Mouse (Mus musculus) embryonic facial prominence, embryonic 14.5 days (tissue): ENCODE measurements around the gene Ets1. TPM values are rescaled to one million over a fixed set of nuclear protein-coding genes. Genes with fewer than 3 reads are reported as not detected.

Experiments
- ATAC-seq: fragments of 200-750 bp; cut with Nextera tagmentation; 2 replicates; pipeline ENCODE4 v1.8.0; 2017; ENCODE audit warnings: low read depth, moderate number of reproducible peaks, moderate TSS enrichment
- DNase-seq: peaks from one replicate; pipeline ENCODE4 v3.0.0-alpha.2; 2015; ENCODE audit warnings: low spot score
- H3K27ac ChIP-seq: fragments of 300-500 bp; sonication (generic); replicated peaks from 2 replicates; pipeline ENCODE4 v1.5.1; 2014; ENCODE audit warnings: low read depth, mild to moderate bottlenecking, low read length, moderate library complexity
- H3K27me3 ChIP-seq: fragments of 300-500 bp; sonication (generic); replicated peaks from 2 replicates; pipeline ENCODE4 v1.6.1; 2014; ENCODE audit warnings: low read length; ENCODE audit not compliant: control insufficient read depth, insufficient read depth
- H3K36me3 ChIP-seq: fragments of 300-500 bp; sonication (generic); 2 replicates; pipeline ENCODE4 v1.6.1; 2014; ENCODE audit warnings: low read length, mixed read lengths; ENCODE audit not compliant: control insufficient read depth, insufficient read depth
- H3K4me1 ChIP-seq: fragments of 300-500 bp; sonication (generic); 2 replicates; pipeline ENCODE4 v1.6.1; 2014; ENCODE audit warnings: antibody characterized with exemption, low read length; ENCODE audit not compliant: control insufficient read depth, insufficient read depth
- H3K4me2 ChIP-seq: fragments of 300-500 bp; sonication (generic); 2 replicates; pipeline ENCODE4 v1.6.1; 2014; ENCODE audit warnings: low read depth, mild to moderate bottlenecking, low read length, moderate library complexity, mixed read lengths
- H3K4me3 ChIP-seq: fragments of 300-500 bp; sonication (generic); 2 replicates; pipeline ENCODE4 v1.5.1; 2014; ENCODE audit warnings: low read depth, mild to moderate bottlenecking, low read length
- H3K9ac ChIP-seq: fragments of 300-500 bp; sonication (generic); 2 replicates; pipeline ENCODE4 v1.6.1; 2014; ENCODE audit warnings: low read depth, mild to moderate bottlenecking, low read length, moderate library complexity, mixed read lengths
- H3K9me3 ChIP-seq: fragments of 300-500 bp; sonication (generic); 2 replicates; pipeline ENCODE4 v1.6.1; 2016; ENCODE audit warnings: low read length; ENCODE audit not compliant: control insufficient read depth
- WGBS: fragments of 180-500 bp; shearing (Covaris S2); extraction: QIAGEN DNeasy Blood & Tissue Kit; methylation state at CpG from one replicate; pipeline ENCODE4 v1.1.7; 2014; 5-methylcytosine and 5-hydroxymethylcytosine counted together
- polyA plus RNA-seq: library from polyadenylated mRNA; unstranded; fragments of >200 nt; fragmentation: Nextera tagmentation; extraction: Ambion mirVana; gene quantifications from 2 replicates; pipeline ENCODE4 v1.2.1, GENCODE M21; 2014

The Ets1 gene
- polyA plus RNA-seq, 1 experiment from 2014 or later = 32.7 TPM

DNA sequence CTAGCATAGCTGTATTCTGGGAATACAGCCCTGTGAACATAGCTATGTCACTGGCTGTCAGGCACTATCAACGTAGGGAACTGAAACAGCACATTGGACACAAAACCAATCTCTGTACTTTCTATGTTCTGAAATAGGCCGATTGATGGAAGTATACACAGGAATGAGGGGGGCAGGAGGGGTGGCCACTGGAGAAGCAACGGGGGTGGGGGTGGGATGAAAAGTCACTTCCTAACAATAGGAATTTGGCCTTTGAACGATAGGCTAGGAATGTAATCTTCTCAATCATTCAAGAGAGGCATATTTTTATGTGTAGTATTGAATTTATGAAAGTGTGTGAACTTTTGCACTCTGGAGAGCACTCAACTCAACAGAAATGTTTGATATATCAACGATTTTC lies 12.3 kb downstream of the Ets1 start:
- H3K4me3 ChIP-seq = no peak overlapping the region
- no peaks in the 10 kb centered on the region for H3K9me3 ChIP-seq
- 0 out of 2 replicates have a peak, but pooled peaks cover 3% of the 10 kb centered on the region for H3K27me3 ChIP-seq
- 67% methylated on average over 5 of the region's 5 CpGs for WGBS
- H3K4me2 ChIP-seq = no peak overlapping the region
- peaks cover 16% of the 10 kb centered on the region for H3K4me1 ChIP-seq
- no peak overlapping the region for H3K27ac ChIP-seq
- H3K9ac ChIP-seq = no peak overlapping the region
- no peaks in the 10 kb centered on the region for H3K36me3 ChIP-seq
- no peak for DNase-seq
- ATAC-seq = no peak

- H3K4me3 ChIP-seq = no peak overlapping the region
- no peak overlapping the region for H3K9ac ChIP-seq
- peaks cover 16% of the 10 kb centered on the region for H3K4me1 ChIP-seq
- no peak for ATAC-seq
- WGBS = 74% methylated on average over 3 of the region's 3 CpGs
- no peaks in the 10 kb centered on the region for H3K9me3 ChIP-seq
- H3K27me3 ChIP-seq = 0 out of 2 replicates have a peak, but pooled peaks cover 3% of the 10 kb centered on the region
- DNase-seq = no peak
- H3K36me3 ChIP-seq = no peaks in the 10 kb centered on the region
- no peak overlapping the region for H3K27ac ChIP-seq
- no peak overlapping the region for H3K4me2 ChIP-seq
These were observed 14.7 kb downstream of the Ets1 start for GRCm38 (mm10) chr9:32650738-32651137.

DNA sequence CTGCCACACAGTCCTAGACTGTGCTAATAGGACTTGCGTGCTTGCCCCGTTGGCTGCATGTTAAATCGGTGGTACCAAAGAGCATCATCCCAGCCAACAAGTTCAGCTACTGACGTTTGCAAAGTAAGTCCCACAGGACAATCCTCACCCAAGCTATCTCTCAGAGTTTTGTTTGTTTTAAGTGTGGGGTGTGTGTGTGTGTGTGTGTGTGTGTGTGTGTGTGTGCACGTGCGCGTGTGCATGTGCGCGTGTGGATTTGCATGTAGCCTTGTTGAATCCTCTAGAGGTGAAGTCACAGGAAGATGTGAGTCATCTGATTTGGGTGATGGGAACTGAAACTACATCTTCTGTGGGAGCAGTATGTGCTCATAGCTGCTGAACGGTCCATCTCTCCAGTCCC lies 16.1 kb downstream of the Ets1 start:
- Histone ChIP-seq H3K27me3 (no peaks in the 10 kb centered on the region), H3K36me3 (no peaks in the 10 kb centered on the region), H3K4me1 (peaks cover 5% of the 10 kb centered on the region; the same call in 1 of the 2 replicates), H3K4me3 (no peak overlapping the region), H3K9me3 (no peaks in the 10 kb centered on the region), H3K9ac (no peak overlapping the region), H3K27ac (no peak overlapping the region), H3K4me2 (no peak overlapping the region)
- 89% methylated on average over 10 of the region's 10 CpGs for WGBS
- ATAC-seq (no peak), DNase-seq (no peak)

GRCm38 (mm10) chr9:32654305-32654704 lies 18.3 kb downstream of the Ets1 start:
- DNase-seq (no peak), ATAC-seq (no peak)
- WGBS = 84% methylated on average over 1 of the region's 1 CpGs
- no peaks in the 10 kb centered on the region for H3K36me3 ChIP-seq
- H3K9ac ChIP-seq = no peak overlapping the region
- no peaks in the 10 kb centered on the region for H3K9me3 ChIP-seq
- H3K4me1 ChIP-seq = no peaks in the 10 kb centered on the region
- H3K27ac ChIP-seq = no peak overlapping the region
- no peaks in the 10 kb centered on the region for H3K27me3 ChIP-seq
- H3K4me3 ChIP-seq = no peak overlapping the region
- H3K4me2 ChIP-seq = no peak overlapping the region

GRCm38 (mm10) chr9:32656351-32656844 lies 20.4 kb downstream of the Ets1 start:
- H3K27me3 ChIP-seq = no peaks in the 10 kb centered on the region
- no peak overlapping the region for H3K4me2 ChIP-seq
- WGBS = 73% methylated on average over 5 of the region's 5 CpGs
- peaks cover 3% of the 10 kb centered on the region; the same call in 1 of the 2 replicates for H3K9me3 ChIP-seq
- no peak overlapping the region for H3K27ac ChIP-seq
- ATAC-seq (no peak), DNase-seq (no peak)
- no peak overlapping the region for H3K9ac ChIP-seq
- H3K4me3 ChIP-seq = no peak overlapping the region
- H3K4me1 ChIP-seq = no peaks in the 10 kb centered on the region
- no peaks in the 10 kb centered on the region for H3K36me3 ChIP-seq

GRCm38 (mm10) chr9:32657124-32657523 lies 21.1 kb downstream of the Ets1 start:
- Histone ChIP-seq H3K27me3 (no peaks in the 10 kb centered on the region), H3K4me1 (no peaks in the 10 kb centered on the region), H3K27ac (no peak overlapping the region), H3K9me3 (peaks cover 3% of the 10 kb centered on the region; the same call in 1 of the 2 replicates), H3K9ac (no peak overlapping the region), H3K4me2 (no peak overlapping the region), H3K36me3 (no peaks in the 10 kb centered on the region), H3K4me3 (no peak overlapping the region)
- ATAC-seq (no peak), DNase-seq (no peak)
- WGBS = 38% methylated on average over 2 of the region's 2 CpGs

DNA sequence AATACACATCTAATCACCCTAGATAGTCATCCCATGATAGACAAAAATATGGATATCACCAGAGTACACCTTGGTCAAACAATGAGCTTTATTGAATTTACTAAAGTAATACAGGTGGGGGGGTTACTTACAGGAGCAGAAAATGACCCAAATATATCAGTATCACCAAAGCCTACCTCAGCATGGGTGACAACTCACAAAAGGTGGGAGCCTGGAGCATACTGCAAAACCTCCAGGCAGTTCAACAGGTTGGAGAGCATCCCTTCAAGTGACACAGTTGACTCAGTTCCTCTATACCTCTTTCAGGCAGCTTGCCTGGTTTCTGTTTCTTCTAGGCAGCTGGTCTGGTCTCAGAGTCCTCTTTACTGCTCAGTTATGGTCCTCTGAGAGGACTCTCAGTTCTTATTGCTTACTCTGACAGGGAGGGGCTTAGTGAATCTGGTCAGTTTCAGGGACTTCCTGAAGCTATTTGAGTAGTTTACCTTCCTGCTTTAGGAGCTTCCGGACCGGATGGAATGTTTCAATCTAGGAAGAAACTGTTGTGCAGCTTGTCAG lies 24.5 kb downstream of the Ets1 start:
- peaks cover 3% of the 10 kb centered on the region; the same call in 1 of the 2 replicates for H3K9me3 ChIP-seq
- ATAC-seq = no peak
- H3K36me3 ChIP-seq = no peaks in the 10 kb centered on the region
- no peak overlapping the region for H3K9ac ChIP-seq
- no peaks in the 10 kb centered on the region for H3K4me1 ChIP-seq
- H3K4me2 ChIP-seq = no peak overlapping the region
- no peak overlapping the region for H3K4me3 ChIP-seq
- whole genome bisulfite sequencing = 88% methylated on average over 2 of the region's 2 CpGs
- no peaks in the 10 kb centered on the region for H3K27me3 ChIP-seq
- DNase-seq = no peak
- no peak overlapping the region for H3K27ac ChIP-seq

DNA sequence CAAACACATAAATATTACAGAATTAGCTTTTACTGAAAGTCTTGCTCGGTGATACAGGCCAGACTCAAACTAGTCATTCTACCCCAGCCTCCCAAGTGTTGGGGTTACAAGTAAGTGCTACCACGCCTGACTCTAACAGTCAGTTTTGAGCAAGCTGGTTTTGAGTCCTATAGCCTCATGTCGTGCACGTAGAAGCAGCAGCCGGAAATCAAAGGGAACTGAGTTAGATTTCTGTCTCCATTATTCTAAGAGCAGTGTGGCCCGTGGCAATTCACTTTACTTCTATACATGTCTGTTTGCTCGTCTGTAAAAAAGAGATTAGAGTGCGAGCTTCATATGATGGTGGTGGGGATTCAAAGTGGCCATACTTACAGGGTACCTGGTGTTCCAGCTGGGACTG lies 25.1 kb downstream of the Ets1 start:
- Histone ChIP-seq H3K9ac (no peak overlapping the region), H3K9me3 (peaks cover 3% of the 10 kb centered on the region; the same call in 1 of the 2 replicates), H3K4me1 (no peaks in the 10 kb centered on the region), H3K27ac (no peak overlapping the region), H3K36me3 (no peaks in the 10 kb centered on the region), H3K4me2 (no peak overlapping the region), H3K4me3 (no peak overlapping the region), H3K27me3 (no peaks in the 10 kb centered on the region; the same call in 1 of the 2 replicates)
- WGBS = 86% methylated on average over 8 of the region's 8 CpGs
- ATAC-seq (no peak), DNase-seq (no peak)

GRCm38 (mm10) chr9:32661561-32661960 lies 25.5 kb downstream of the Ets1 start:
- no peaks in the 10 kb centered on the region for H3K36me3 ChIP-seq
- DNase-seq = no peak
- H3K4me2 ChIP-seq = no peak overlapping the region
- H3K27me3 ChIP-seq = no peaks in the 10 kb centered on the region; the same call in 1 of the 2 replicates
- H3K9me3 ChIP-seq = peaks cover 3% of the 10 kb centered on the region; the same call in 1 of the 2 replicates
- no peaks in the 10 kb centered on the region for H3K4me1 ChIP-seq
- no peak for ATAC-seq
- no peak overlapping the region for H3K9ac ChIP-seq
- H3K4me3 ChIP-seq = no peak overlapping the region
- H3K27ac ChIP-seq = no peak overlapping the region
- WGBS = 78% methylated on average over 4 of the region's 4 CpGs
